Mouse (Mus musculus): Measurements from ENCODE around the gene Grm8.

The Grm8 gene

GRCm38 (mm10) chr6:28040815-28041214 lies 94.2 kb downstream of the Grm8 start:
- DNase-seq (ENCODE audit: low spot score), result no peak

GRCm38 (mm10) chr6:28032006-28032405 lies 103.0 kb downstream of the Grm8 start:
- DNase-seq (ENCODE audit: low spot score), result no peak

GRCm38 (mm10) chr6:28017653-28018052 lies 117.3 kb downstream of the Grm8 start:
- no peak for DNase-seq (ENCODE audit: low spot score)

GRCm38 (mm10) chr6:28007001-28007400 lies 128.0 kb downstream of the Grm8 start:
- no peak for DNase-seq (ENCODE audit: low spot score)

GRCm38 (mm10) chr6:27997250-27997649 lies 137.7 kb downstream of the Grm8 start:
- no peak for DNase-seq (ENCODE audit: low spot score)

- no peak for DNase-seq (ENCODE audit: low spot score)
Measured at GRCm38 (mm10) chr6:27991241-27991640, 143.7 kb downstream of the Grm8 start.

GRCm38 (mm10) chr6:27982598-27982997 lies 152.4 kb downstream of the Grm8 start:
- no peak for DNase-seq (ENCODE audit: low spot score)

GRCm38 (mm10) chr6:27982021-27982420 lies 153.0 kb downstream of the Grm8 start:
- DNase-seq (ENCODE audit: low spot score), result no peak

GRCm38 (mm10) chr6:27977361-27977760 lies 157.6 kb downstream of the Grm8 start:
- no peak for DNase-seq (ENCODE audit: low spot score)

GRCm38 (mm10) chr6:27968859-27969258 lies 166.1 kb downstream of the Grm8 start:
- no peak for DNase-seq (ENCODE audit: low spot score)

GRCm38 (mm10) chr6:27967037-27967436 lies 167.9 kb downstream of the Grm8 start:
- no peak for DNase-seq (ENCODE audit: low spot score)

- DNase-seq (ENCODE audit: low spot score), result no peak
Measured at GRCm38 (mm10) chr6:27965237-27965636, 169.7 kb downstream of the Grm8 start.

GRCm38 (mm10) chr6:27963887-27964286 lies 171.1 kb downstream of the Grm8 start:
- DNase-seq (ENCODE audit: low spot score), result no peak

- no peak for DNase-seq (ENCODE audit: low spot score)
Measured at GRCm38 (mm10) chr6:27956278-27956857, 178.6 kb downstream of the Grm8 start.

GRCm38 (mm10) chr6:27951433-27951832 lies 183.5 kb downstream of the Grm8 start:
- no peak for DNase-seq (ENCODE audit: low spot score)

- no peak for DNase-seq (ENCODE audit: low spot score)
Measured at GRCm38 (mm10) chr6:27928058-27928457, 206.9 kb downstream of the Grm8 start.

GRCm38 (mm10) chr6:27913281-27913680 lies 221.7 kb downstream of the Grm8 start:
- DNase-seq (ENCODE audit: low spot score), result no peak

GRCm38 (mm10) chr6:27904358-27904757 lies 230.6 kb downstream of the Grm8 start:
- DNase-seq (ENCODE audit: low spot score), result no peak

- no peak for DNase-seq (ENCODE audit: low spot score)
Measured at GRCm38 (mm10) chr6:27902224-27902623, 232.8 kb downstream of the Grm8 start.

- DNase-seq (ENCODE audit: low spot score), result no peak
Measured at GRCm38 (mm10) chr6:27901396-27901795, 233.6 kb downstream of the Grm8 start.

GRCm38 (mm10) chr6:27895153-27895552 lies 239.8 kb downstream of the Grm8 start:
- DNase-seq (ENCODE audit: low spot score), result no peak

GRCm38 (mm10) chr6:27892886-27893285 lies 242.1 kb downstream of the Grm8 start:
- no peak for DNase-seq (ENCODE audit: low spot score)

GRCm38 (mm10) chr6:27888391-27888790 lies 246.6 kb downstream of the Grm8 start:
- no peak for DNase-seq (ENCODE audit: low spot score)

GRCm38 (mm10) chr6:27887922-27888321 lies 247.1 kb downstream of the Grm8 start:
- DNase-seq (ENCODE audit: low spot score), result no peak

GRCm38 (mm10) chr6:27885786-27886185 lies 249.2 kb downstream of the Grm8 start:
- DNase-seq (ENCODE audit: low spot score), result no peak

All from urinary bladder, postnatal 14 days (tissue).